Mouse (Mus musculus) heart, postnatal 36 days (tissue): Measurements from ENCODE around the gene Adcy6. TPM values are rescaled to one million over a fixed set of nuclear protein-coding genes. Genes with fewer than 3 reads are reported as not detected.

Source experiments
- DNase-seq, 2 experiments: peaks; one replicate each; pipeline ENCODE4 v3.0.0; 2021 to 2022
- intact Hi-C: fragments of 180-260 bp; cut with DNase I; formaldehyde crosslinking; loops from one replicate; pipeline ENCODE4 v1.15.1; 2025
- total RNA-seq, 2 experiments: library from RNA; stranded (reverse); gene quantifications; 2 replicates each; pipeline ENCODE4 v1.2.3; 2021

The Adcy6 gene
- total RNA-seq, 2 experiments from 2014 or later, result 207 TPM

- intact Hi-C loops, result loop anchor here (5.0 kb wide), 2 partner anchors 57 to 128 kb away; no protein-coding TSS in a partner anchor
- DNase-seq, result no peak
Observed at GRCm38 (mm10) chr15:98569216-98569615, 40.7 kb downstream of the Adcy6 start.

- intact Hi-C loops, result loop anchor here (5.0 kb wide), 2 partner anchors 56 to 129 kb away; no protein-coding TSS in a partner anchor
- DNase-seq, result no peak
Observed at GRCm38 (mm10) chr15:98568256-98569033, 41.4 kb downstream of the Adcy6 start.

DNA sequence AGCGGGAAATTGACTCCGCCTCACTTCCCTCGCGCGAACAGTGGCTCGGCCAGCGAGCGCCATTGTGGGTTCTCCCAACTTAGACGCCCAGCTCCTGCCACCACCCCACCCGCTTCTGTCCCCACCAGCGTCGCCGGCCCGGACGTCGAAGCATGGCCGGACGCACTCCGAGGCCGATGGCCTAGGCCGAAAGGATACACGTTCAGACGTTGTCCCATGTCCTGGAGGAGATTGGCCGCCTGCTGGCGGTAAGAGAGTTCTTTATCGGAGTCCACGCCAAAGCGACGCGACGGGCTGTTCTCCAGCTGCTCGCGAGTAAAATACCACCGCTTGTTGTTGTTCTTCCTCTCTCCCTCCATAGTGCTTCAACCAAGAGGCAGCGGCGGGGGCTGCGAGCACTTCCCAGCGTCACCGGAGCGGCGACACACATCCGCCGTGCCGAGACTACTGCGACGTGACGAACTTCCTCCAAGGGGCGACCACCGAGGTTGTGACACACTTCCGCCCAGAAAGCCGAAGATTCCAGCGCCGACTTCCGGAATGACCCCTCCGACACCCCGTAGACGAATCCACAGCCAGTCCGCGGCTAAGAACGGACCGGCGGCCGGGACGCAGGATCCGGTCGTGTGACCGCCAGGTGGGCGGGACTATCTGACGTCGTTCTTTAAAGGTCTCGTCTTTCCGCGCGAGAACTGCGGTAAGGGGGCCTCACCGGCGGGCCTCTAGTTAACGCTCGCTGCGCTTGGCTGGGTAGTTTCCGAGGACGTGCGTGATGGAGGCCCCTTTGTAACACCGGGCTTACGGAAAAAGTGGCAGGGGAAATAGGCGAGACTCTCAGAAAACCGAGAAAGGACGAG lies 42.4 kb downstream of the Adcy6 start:
- intact Hi-C loops, result loop anchor here (1.0 to 5.0 kb wide), 3 partner anchors 34 to 130 kb away; no protein-coding TSS in a partner anchor
- DNase-seq, result peak; percentile 99 to 100

- no peak for DNase-seq
- intact Hi-C loops, result loop anchor here (1.0 to 5.0 kb wide), 3 partner anchors 34 to 130 kb away; no protein-coding TSS in a partner anchor
Observed at GRCm38 (mm10) chr15:98566973-98567277, 43.0 kb downstream of the Adcy6 start.

- DNase-seq, result no peak
- intact Hi-C loops, result no loop called here
Observed at GRCm38 (mm10) chr15:98557186-98557585, 52.7 kb downstream of the Adcy6 start.

- intact Hi-C loops, result no loop called here
- peak in 1 of 2 experiments; percentile 27 for DNase-seq
Observed at GRCm38 (mm10) chr15:98555881-98556280, 54.0 kb downstream of the Adcy6 start.

DNA sequence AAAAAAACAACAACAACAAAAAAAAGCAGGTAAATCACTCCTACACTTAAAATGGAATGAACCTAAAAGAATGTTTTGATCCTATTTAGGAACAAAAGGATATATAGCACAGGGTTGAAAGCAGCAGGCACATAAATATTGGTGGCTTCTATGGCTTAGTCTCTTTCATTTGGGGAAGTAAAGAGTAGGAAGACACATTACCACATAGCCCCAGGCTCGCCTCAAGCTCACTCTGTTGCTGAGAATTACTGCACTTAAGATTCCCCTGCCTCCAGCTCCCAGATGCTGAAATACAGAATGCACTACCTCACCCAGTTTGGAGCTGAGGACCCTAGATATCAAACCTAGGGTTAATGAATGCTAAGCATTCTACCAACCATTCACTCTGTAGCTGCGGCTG lies 57.1 kb downstream of the Adcy6 start:
- no peak for DNase-seq
- intact Hi-C loops, result no loop called here

GRCm38 (mm10) chr15:98546843-98547242 lies 63.0 kb downstream of the Adcy6 start:
- intact Hi-C loops, result no loop called here
- no peak for DNase-seq

DNA sequence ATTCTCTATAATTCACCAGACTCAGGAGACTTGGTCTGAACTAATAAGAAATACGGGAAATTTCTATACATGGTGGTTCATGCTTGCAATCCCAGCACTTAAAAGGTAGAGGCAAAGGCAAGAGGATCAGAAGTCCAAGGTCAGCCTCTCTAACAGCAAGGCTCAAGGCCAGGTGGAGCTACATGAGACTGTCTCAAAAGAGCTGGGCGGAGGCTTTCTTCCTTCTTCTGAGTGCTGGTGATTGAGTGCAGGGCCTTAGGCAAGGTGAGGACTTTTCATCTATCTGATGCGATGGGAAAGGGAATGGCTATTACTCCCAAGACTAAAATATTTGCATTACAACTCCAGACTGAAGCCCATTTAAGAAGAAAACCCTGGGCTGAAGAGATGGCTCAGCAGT lies 64.7 kb downstream of the Adcy6 start:
- no peak for DNase-seq
- intact Hi-C loops, result no loop called here

- DNase-seq, result no peak
Observed at GRCm38 (mm10) chr15:98543341-98543740, 66.5 kb downstream of the Adcy6 start.

DNA sequence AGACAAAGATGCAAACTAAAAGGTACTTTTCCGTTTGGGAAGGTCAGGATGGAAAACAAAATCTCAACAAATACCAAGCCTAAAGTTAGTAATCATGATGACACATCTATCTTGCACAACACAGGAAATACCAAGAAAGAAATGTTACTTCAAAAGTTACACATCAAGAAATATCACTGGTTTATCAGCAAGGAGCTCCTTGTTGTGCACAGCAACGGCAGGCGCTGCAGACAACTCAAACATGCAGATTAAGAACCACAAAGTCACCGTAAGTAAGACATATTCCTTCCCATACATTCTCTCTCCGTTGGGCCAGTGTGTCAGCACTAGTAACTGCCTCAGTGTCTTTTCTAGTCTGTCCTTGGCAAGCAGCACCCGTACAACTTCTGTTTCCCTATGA lies 68.8 kb downstream of the Adcy6 start:
- DNase-seq, result no peak
- intact Hi-C loops, result no loop called here

More at GRCm38 (mm10) chr15:98543341-98543740, 66.5 kb downstream of the Adcy6 start:
- intact Hi-C loops, result no loop called here

Other genes starting within 250 kb of the Adcy6 start
- gene Olfr283, start 229.1 kb downstream of the Adcy6 start, total RNA-seq, result not detected
- gene Olfr282, start 178.9 kb downstream of the Adcy6 start, total RNA-seq, result not detected
- not detected for gene Olfr281, start 157.5 kb downstream of the Adcy6 start, total RNA-seq
- not detected for gene OR5BS1P, start 140.2 kb downstream of the Adcy6 start, total RNA-seq
- not detected for gene Lalba, start 127.4 kb downstream of the Adcy6 start, total RNA-seq
- gene Olfr279, start 117.7 kb downstream of the Adcy6 start, total RNA-seq, result not detected
- gene Kansl2, start 75.8 kb downstream of the Adcy6 start, total RNA-seq, result 10 to 100 TPM; 75.0 to 79.4 TPM
- gene Ccnt1, start 39.2 kb downstream of the Adcy6 start, total RNA-seq, result 10 to 100 TPM; 27.6 to 32.1 TPM
- 1 to 10 TPM; 1.6 TPM for gene 4930415O20Rik, start 39.1 kb downstream of the Adcy6 start, total RNA-seq
- gene Cacnb3, start 20.8 kb upstream of the Adcy6 start, total RNA-seq, result 1 to 10 TPM; 3.3 to 4.0 TPM
- gene Ddx23, start 52.8 kb upstream of the Adcy6 start, total RNA-seq, result 10 to 100 TPM; 51.5 to 65.1 TPM
- 1 to 10 TPM; 1.1 to 1.4 TPM for gene Rnd1, start 67.4 kb upstream of the Adcy6 start, total RNA-seq
- under 1 TPM; 0.33 to 0.42 TPM for gene Ccdc65, start 98.1 kb upstream of the Adcy6 start, total RNA-seq
- 1 to 10 TPM; 6.2 to 6.7 TPM for gene Fkbp11, start 118.1 kb upstream of the Adcy6 start, total RNA-seq
- gene Arf3, start 153.1 kb upstream of the Adcy6 start, total RNA-seq, result 10 to 100 TPM; 20.8 to 20.9 TPM
- gene Wnt10b, start 168.1 kb upstream of the Adcy6 start, total RNA-seq, result under 1 TPM; 0.27 to 0.33 TPM
- not detected for gene Wnt1, start 179.8 kb upstream of the Adcy6 start, total RNA-seq
- under 1 TPM; 0.22 to 0.35 TPM for gene Ddn, start 199.4 kb upstream of the Adcy6 start, total RNA-seq
- gene Prkag1, start 221.4 kb upstream of the Adcy6 start, total RNA-seq, result 100 to 1,000 TPM in 1 of 2 experiments, 10 to 100 TPM in 1; 99.8 to 112 TPM